Mouse (Mus musculus): ENCODE data around the gene Ptgr1.

DNA sequence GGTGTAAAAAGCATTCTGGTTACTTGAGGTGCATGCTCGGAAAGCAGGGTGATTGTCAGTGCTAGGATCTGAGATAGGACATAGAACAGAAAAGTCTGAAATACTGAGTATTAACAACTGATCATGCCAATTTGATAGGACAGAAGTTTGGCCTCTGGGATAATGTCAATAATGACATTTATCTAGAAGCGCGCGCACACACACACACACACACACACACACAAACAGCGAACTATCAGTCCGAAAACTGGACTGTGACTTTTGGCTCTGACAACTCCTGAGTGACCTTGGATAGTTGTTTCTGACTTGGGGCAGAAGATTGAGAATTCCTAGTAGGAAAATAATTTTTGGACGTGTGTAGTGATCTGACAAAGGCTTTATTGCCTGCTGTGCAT is 16.9 kb upstream of the Ptgr1 start:
- TF ChIP-seq CTCF (IDR thresholded peaks at IDR 0.05; ENCODE audit: control insufficient read depth, insufficient read depth, insufficient replicate concordance, low read depth, low read length) (no peak), POLR2A (IDR thresholded peaks at IDR 0.05; ENCODE audit: control insufficient read depth, low read depth, low read length) (no peak)
